Mouse (Mus musculus): ENCODE measurements around the gene Hbs1l. TPM values are rescaled to one million over a fixed set of nuclear protein-coding genes. Genes with fewer than 3 reads are reported as not detected.

The Hbs1l gene
- polyA plus RNA-seq, 1 experiment = 57.0 TPM

GRCm38 (mm10) chr10:21341706-21342105, 45.9 kb downstream of the Hbs1l start:
- 95% methylated on average over 14 of the region's 14 CpGs for WGBS
- Histone ChIP-seq H3K27ac (ENCODE audit: control insufficient read depth, insufficient read depth, low read depth, low read length, poor library complexity) (no peak overlapping the region), H3K4me3 (replicated peaks; ENCODE audit: control insufficient read depth, low read depth, low read length) (no peak overlapping the region), H3K4me1 (ENCODE audit: control insufficient read depth, insufficient read depth, low read length) (no peaks in the 10 kb centered on the region)
- TF ChIP-seq POLR2A (IDR thresholded peaks at IDR 0.05; ENCODE audit: borderline replicate concordance, control insufficient read depth, low read depth, low read length) (no peak), CTCF (IDR thresholded peaks at IDR 0.05; ENCODE audit: control insufficient read depth, insufficient read depth, low read length) (no peak)

GRCm38 (mm10) chr10:21342331-21343005, 46.7 kb downstream of the Hbs1l start:
- WGBS = 92% methylated on average over 11 of the region's 11 CpGs
- Histone ChIP-seq H3K4me1 (ENCODE audit: control insufficient read depth, insufficient read depth, low read length) (no peaks in the 10 kb centered on the region), H3K27ac (ENCODE audit: control insufficient read depth, insufficient read depth, low read depth, low read length, poor library complexity) (no peak overlapping the region), H3K4me3 (replicated peaks; ENCODE audit: control insufficient read depth, low read depth, low read length) (no peak overlapping the region)
- TF ChIP-seq CTCF (IDR thresholded peaks at IDR 0.05; ENCODE audit: control insufficient read depth, insufficient read depth, low read length) = no peak
- no peak for TF ChIP-seq POLR2A (IDR thresholded peaks at IDR 0.05; ENCODE audit: borderline replicate concordance, control insufficient read depth, low read depth, low read length)

GRCm38 (mm10) chr10:21347332-21347731, 51.6 kb downstream of the Hbs1l start:
- WGBS = 94% methylated on average over 4 of the region's 4 CpGs
- Histone ChIP-seq H3K27ac (ENCODE audit: control insufficient read depth, insufficient read depth, low read depth, low read length, poor library complexity) (no peak overlapping the region), H3K4me1 (ENCODE audit: control insufficient read depth, insufficient read depth, low read length) (no peaks in the 10 kb centered on the region; the same call in 1 of the 2 replicates), H3K4me3 (replicated peaks; ENCODE audit: control insufficient read depth, low read depth, low read length) (no peak overlapping the region)
- TF ChIP-seq CTCF (IDR thresholded peaks at IDR 0.05; ENCODE audit: control insufficient read depth, insufficient read depth, low read length) (no peak), POLR2A (IDR thresholded peaks at IDR 0.05; ENCODE audit: borderline replicate concordance, control insufficient read depth, low read depth, low read length) (no peak)

GRCm38 (mm10) chr10:21349449-21349848, 53.7 kb downstream of the Hbs1l start:
- WGBS = 80% methylated on average over 5 of the region's 5 CpGs
- Histone ChIP-seq H3K4me3 (replicated peaks; ENCODE audit: control insufficient read depth, low read depth, low read length) (no peak overlapping the region), H3K4me1 (ENCODE audit: control insufficient read depth, insufficient read depth, low read length) (no peaks in the 10 kb centered on the region; the same call in 1 of the 2 replicates), H3K27ac (ENCODE audit: control insufficient read depth, insufficient read depth, low read depth, low read length, poor library complexity) (no peak overlapping the region)
- TF ChIP-seq POLR2A (IDR thresholded peaks at IDR 0.05; ENCODE audit: borderline replicate concordance, control insufficient read depth, low read depth, low read length) = no peak
- TF ChIP-seq CTCF (IDR thresholded peaks at IDR 0.05; ENCODE audit: control insufficient read depth, insufficient read depth, low read length) = no peak

- H3K27ac ChIP-seq (ENCODE audit: control insufficient read depth, insufficient read depth, low read depth, low read length, poor library complexity) = no peak overlapping the region
- 89% methylated on average over 2 of the region's 2 CpGs for WGBS
- H3K4me1 ChIP-seq (ENCODE audit: control insufficient read depth, insufficient read depth, low read length) = no peaks in the 10 kb centered on the region; the same call in 1 of the 2 replicates
- H3K4me3 ChIP-seq (replicated peaks; ENCODE audit: control insufficient read depth, low read depth, low read length) = no peak overlapping the region
- TF ChIP-seq POLR2A (IDR thresholded peaks at IDR 0.05; ENCODE audit: borderline replicate concordance, control insufficient read depth, low read depth, low read length) (no peak), CTCF (IDR thresholded peaks at IDR 0.05; ENCODE audit: control insufficient read depth, insufficient read depth, low read length) (no peak)
Observed at GRCm38 (mm10) chr10:21349946-21350345, 54.2 kb downstream of the Hbs1l start.

GRCm38 (mm10) chr10:21350531-21351515, 55.0 kb downstream of the Hbs1l start:
- H3K4me1 ChIP-seq (ENCODE audit: control insufficient read depth, insufficient read depth, low read length) = no peaks in the 10 kb centered on the region; the same call in 1 of the 2 replicates
- no peak overlapping the region for H3K27ac ChIP-seq (ENCODE audit: control insufficient read depth, insufficient read depth, low read depth, low read length, poor library complexity)
- H3K4me3 ChIP-seq (replicated peaks; ENCODE audit: control insufficient read depth, low read depth, low read length) = no peak overlapping the region
- 85% methylated on average over 11 of the region's 11 CpGs for WGBS
- TF ChIP-seq CTCF (IDR thresholded peaks at IDR 0.05; ENCODE audit: control insufficient read depth, insufficient read depth, low read length) (no peak), POLR2A (IDR thresholded peaks at IDR 0.05; ENCODE audit: borderline replicate concordance, control insufficient read depth, low read depth, low read length) (no peak)

GRCm38 (mm10) chr10:21351766-21352165, 56.0 kb downstream of the Hbs1l start:
- TF ChIP-seq CTCF (IDR thresholded peaks at IDR 0.05; ENCODE audit: control insufficient read depth, insufficient read depth, low read length) (no peak), POLR2A (IDR thresholded peaks at IDR 0.05; ENCODE audit: borderline replicate concordance, control insufficient read depth, low read depth, low read length) (no peak)
- 93% methylated on average over 12 of the region's 12 CpGs for WGBS
- Histone ChIP-seq H3K27ac (ENCODE audit: control insufficient read depth, insufficient read depth, low read depth, low read length, poor library complexity) (no peak overlapping the region), H3K4me1 (ENCODE audit: control insufficient read depth, insufficient read depth, low read length) (no peaks in the 10 kb centered on the region; the same call in 1 of the 2 replicates), H3K4me3 (replicated peaks; ENCODE audit: control insufficient read depth, low read depth, low read length) (no peak overlapping the region)

- Histone ChIP-seq H3K27ac (ENCODE audit: control insufficient read depth, insufficient read depth, low read depth, low read length, poor library complexity) (no peak overlapping the region), H3K4me1 (ENCODE audit: control insufficient read depth, insufficient read depth, low read length) (no peaks in the 10 kb centered on the region; the same call in 1 of the 2 replicates), H3K4me3 (replicated peaks; ENCODE audit: control insufficient read depth, low read depth, low read length) (no peak overlapping the region)
- TF ChIP-seq POLR2A (IDR thresholded peaks at IDR 0.05; ENCODE audit: borderline replicate concordance, control insufficient read depth, low read depth, low read length) = no peak
- TF ChIP-seq CTCF (IDR thresholded peaks at IDR 0.05; ENCODE audit: control insufficient read depth, insufficient read depth, low read length) = no peak
- WGBS = 91% methylated on average over 5 of the region's 5 CpGs
Observed at GRCm38 (mm10) chr10:21353890-21354289, 58.1 kb downstream of the Hbs1l start.

All from bone marrow, adult 2 months (tissue).